Mouse (Mus musculus) kidney, adult 2 months (tissue): ENCODE measurements around the gene Ovol1. TPM values are rescaled to one million over a fixed set of nuclear protein-coding genes. Genes with fewer than 3 reads are reported as not detected.
A peak's percentile ranks its signal among the peaks of the same experiment; 100 is the strongest.

Experiments used
- DNase-seq: peaks from one replicate; pipeline ENCODE4 v3.0.0; 2021
- H3K27ac ChIP-seq: fragments of 200-500 bp; 2 replicates; pipeline ENCODE4 v1.5.1; 2012; ENCODE audit warnings: low read depth, low read length, control low read depth, inconsistent platforms; ENCODE audit not compliant: insufficient read depth
- H3K27me3 ChIP-seq: fragments of 200-500 bp; replicated peaks from 2 replicates; pipeline ENCODE4 v1.6.1; 2012; ENCODE audit warnings: mild to moderate bottlenecking, moderate library complexity, low read length, inconsistent platforms; ENCODE audit not compliant: control insufficient read depth, insufficient read depth
- H3K36me3 ChIP-seq: fragments of 200-500 bp; 2 replicates; pipeline ENCODE4 v1.6.1; 2012; ENCODE audit warnings: mild to moderate bottlenecking, moderate library complexity, low read length, inconsistent platforms; ENCODE audit not compliant: control insufficient read depth, insufficient read depth
- H3K4me1 ChIP-seq: fragments of 200-500 bp; 2 replicates; pipeline ENCODE4 v1.6.1; 2011; ENCODE audit warnings: low read length; ENCODE audit not compliant: control insufficient read depth, insufficient read depth
- H3K4me3 ChIP-seq: fragments of 200-500 bp; 2 replicates; pipeline ENCODE4 v1.5.1; 2011; ENCODE audit warnings: mild to moderate bottlenecking, low read depth, low read length, control low read depth; ENCODE audit not compliant: insufficient read depth
- CTCF ChIP-seq: fragments of 200-500 bp; conservative IDR thresholded peaks from 2 replicates; pipeline ENCODE4 v1.5.1; 2011; ENCODE audit warnings: low read depth, mild to moderate bottlenecking, control low read depth, low read length, moderate library complexity, mixed read lengths; ENCODE audit not compliant: insufficient read depth, insufficient read length
- POLR2A ChIP-seq: fragments of 200-500 bp; IDR thresholded peaks from one replicate; pipeline ENCODE4 v1.6.1; 2011; ENCODE audit warnings: low read depth, low read length, control low read depth
- WGBS: fragments of 180-500 bp; shearing (Covaris S2); methylation state at CpG from one replicate; pipeline ENCODE4 v1.1.7; 2018; 5-methylcytosine and 5-hydroxymethylcytosine counted together
- polyA plus RNA-seq: library from polyadenylated mRNA; depleted of rRNA; stranded (reverse); fragments of >200 nt; gene quantifications from 2 replicates; pipeline ENCODE4 v1.2.3, GENCODE M21; 2012; rRNA removed

Gene Ovol1
- polyA plus RNA-seq, result 9.0 and 10.4 TPM in 2 replicates

GRCm38 (mm10) chr19:5560457-5561041 lies at the start of gene Ovol1:
Ovol1 (minus strand) TSS chr19:5560646.
- Histone ChIP-seq H3K4me3 (peak within 1 kb of the TSS; percentile 43), H3K4me1 (peaks cover 6% of the 10 kb centered on the region; the same call in 1 of the 2 replicates), H3K27me3 (no peaks in the 10 kb centered on the region), H3K36me3 (no peaks in the 10 kb centered on the region), H3K27ac (peak within 1 kb of the TSS; percentile 81)
- TF ChIP-seq CTCF, result no peak
- TF ChIP-seq POLR2A, result peak; percentile 32
- WGBS, result under 1% methylated on average over 57 of the region's 57 CpGs
- DNase-seq, result peak; percentile 83

GRCm38 (mm10) chr19:5609547-5610404 lies 49.3 kb upstream of the Ovol1 start, which contains the start of gene Kat5:
Kat5 (minus strand) TSS chr19:5610237.
- Histone ChIP-seq H3K36me3 (no peaks in the 10 kb centered on the region), H3K27me3 (no peaks in the 10 kb centered on the region), H3K4me1 (peaks cover 6% of the 10 kb centered on the region; the same call in 1 of the 2 replicates), H3K4me3 (peak within 1 kb of the TSS; percentile 57), H3K27ac (peak within 1 kb of the TSS; percentile 83)
- no peak for TF ChIP-seq CTCF
- TF ChIP-seq POLR2A, result peak; percentile 48
- peak; percentile 95 for DNase-seq
- under 1% methylated on average over 55 of the region's 55 CpGs for WGBS

GRCm38 (mm10) chr19:5609171-5609546 lies 48.7 kb upstream of the Ovol1 start:
- TF ChIP-seq CTCF, result no peak
- TF ChIP-seq POLR2A, result no peak
- H3K27me3 ChIP-seq, result no peaks in the 10 kb centered on the region
- no peaks in the 10 kb centered on the region for H3K36me3 ChIP-seq
- WGBS, result 41% methylated on average over 10 of the region's 10 CpGs
- peak overlapping the region; percentile 57 for H3K4me3 ChIP-seq
- DNase-seq, result no peak
- peak overlapping the region; percentile 41; the same call in 1 of the 2 replicates for H3K27ac ChIP-seq
- H3K4me1 ChIP-seq, result peaks cover 6% of the 10 kb centered on the region; the same call in 1 of the 2 replicates

GRCm38 (mm10) chr19:5608707-5609106 lies 48.3 kb upstream of the Ovol1 start:
- H3K36me3 ChIP-seq, result no peaks in the 10 kb centered on the region

GRCm38 (mm10) chr19:5607705-5608410 lies 47.4 kb upstream of the Ovol1 start:
- TF ChIP-seq POLR2A (no peak), CTCF (no peak)
- peaks cover 6% of the 10 kb centered on the region; the same call in 1 of the 2 replicates for H3K4me1 ChIP-seq
- H3K4me3 ChIP-seq, result no peak overlapping the region
- no peak for DNase-seq
- WGBS, result 94% methylated on average over 26 of the region's 26 CpGs
- H3K27ac ChIP-seq, result no peak overlapping the region
- no peaks in the 10 kb centered on the region for H3K36me3 ChIP-seq
- no peaks in the 10 kb centered on the region for H3K27me3 ChIP-seq

More at GRCm38 (mm10) chr19:5608707-5609106, 48.3 kb upstream of the Ovol1 start:
- no peak for TF ChIP-seq POLR2A
- TF ChIP-seq CTCF, result no peak
- H3K27ac ChIP-seq, result no peak overlapping the region
- peaks cover 6% of the 10 kb centered on the region; the same call in 1 of the 2 replicates for H3K4me1 ChIP-seq
- no peaks in the 10 kb centered on the region for H3K27me3 ChIP-seq
- DNase-seq, result no peak
- no peak overlapping the region for H3K4me3 ChIP-seq
- 94% methylated on average over 13 of the region's 13 CpGs for WGBS

- peaks cover 11% of the 10 kb centered on the region; the same call in 1 of the 2 replicates for H3K4me1 ChIP-seq
- no peak overlapping the region for H3K4me3 ChIP-seq
- no peak overlapping the region for H3K27ac ChIP-seq
- TF ChIP-seq POLR2A (no peak), CTCF (no peak)
- no peaks in the 10 kb centered on the region for H3K27me3 ChIP-seq
- H3K36me3 ChIP-seq, result no peaks in the 10 kb centered on the region
- no peak for DNase-seq
- 75% methylated on average over 8 of the region's 8 CpGs for WGBS
These were observed 45.8 kb upstream of the Ovol1 start for GRCm38 (mm10) chr19:5606196-5606595.
